Mouse (Mus musculus) cerebellum, adult 9-10 months (tissue): Measurements from ENCODE around the gene Ntn4.

Source experiments
- DNase-seq: peaks from one replicate; pipeline ENCODE4 v3.0.0; 2022

Ntn4 gene

GRCm38 (mm10) chr10:93736114-93736645 lies 95.7 kb downstream of the Ntn4 start:
- peak; percentile 67 for DNase-seq

GRCm38 (mm10) chr10:93737080-93737479 lies 96.6 kb downstream of the Ntn4 start:
- no peak for DNase-seq

- peak; percentile 83 for DNase-seq
Measured at GRCm38 (mm10) chr10:93741446-93742096, 101.1 kb downstream of the Ntn4 start.

- DNase-seq = peak; percentile 61
Measured at GRCm38 (mm10) chr10:93742097-93742446, 101.6 kb downstream of the Ntn4 start.

GRCm38 (mm10) chr10:93742598-93742997 lies 102.1 kb downstream of the Ntn4 start:
- peak; percentile 91 for DNase-seq

- DNase-seq = peak; percentile 72
Measured at GRCm38 (mm10) chr10:93749267-93750192, 109.0 kb downstream of the Ntn4 start.

- no peak for DNase-seq
Measured at GRCm38 (mm10) chr10:93751302-93751701, 110.8 kb downstream of the Ntn4 start.

- DNase-seq = peak; percentile 76
Measured at GRCm38 (mm10) chr10:93753711-93754391, 113.4 kb downstream of the Ntn4 start.

GRCm38 (mm10) chr10:93756211-93756610 lies 115.7 kb downstream of the Ntn4 start:
- no peak for DNase-seq

GRCm38 (mm10) chr10:93759644-93760043 lies 119.2 kb downstream of the Ntn4 start:
- DNase-seq = no peak

GRCm38 (mm10) chr10:93760429-93760828 lies 119.9 kb downstream of the Ntn4 start:
- DNase-seq = no peak

GRCm38 (mm10) chr10:93763074-93763473 lies 122.6 kb downstream of the Ntn4 start:
- DNase-seq = peak; percentile 47

- peak; percentile 6 for DNase-seq
Measured at GRCm38 (mm10) chr10:93766221-93766620, 125.7 kb downstream of the Ntn4 start.

- DNase-seq = peak; percentile 3
Measured at GRCm38 (mm10) chr10:93767245-93767644, 126.8 kb downstream of the Ntn4 start.

GRCm38 (mm10) chr10:93768222-93768621 lies 127.7 kb downstream of the Ntn4 start:
- DNase-seq = peak; percentile 29

GRCm38 (mm10) chr10:93771931-93772465 lies 131.5 kb downstream of the Ntn4 start:
- DNase-seq = peak; percentile 87

GRCm38 (mm10) chr10:93772492-93772891 lies 132.0 kb downstream of the Ntn4 start:
- DNase-seq = no peak

GRCm38 (mm10) chr10:93776731-93777151 lies 136.3 kb downstream of the Ntn4 start:
- DNase-seq = no peak

- peak; percentile 89 for DNase-seq
Measured at GRCm38 (mm10) chr10:93777372-93777771, 136.9 kb downstream of the Ntn4 start.

- no peak for DNase-seq
Measured at GRCm38 (mm10) chr10:93783216-93784013, 142.9 kb downstream of the Ntn4 start.
